Mouse (Mus musculus): ENCODE measurements around the gene Rapgef2.
"Not testable (repeated sequence)": the region's sequence is repeated elsewhere in the genome, so short reads cannot be mapped to it uniquely, and the experiment has no call there.

The Rapgef2 gene

GRCm38 (mm10) chr3:79083030-79083429 is 203.3 kb downstream of the Rapgef2 start:
- DNase-seq: no peak

- no peak for DNase-seq
Observed at GRCm38 (mm10) chr3:79079076-79079475, 207.2 kb downstream of the Rapgef2 start.

- DNase-seq: no peak
Observed at GRCm38 (mm10) chr3:79074970-79075369, 211.3 kb downstream of the Rapgef2 start.

- DNase-seq: no peak
Observed at GRCm38 (mm10) chr3:79073541-79074244, 212.6 kb downstream of the Rapgef2 start.

- peak; percentile 25 for DNase-seq
Observed at GRCm38 (mm10) chr3:79071561-79071960, 214.8 kb downstream of the Rapgef2 start.

- no peak for DNase-seq
Observed at GRCm38 (mm10) chr3:79069891-79070290, 216.4 kb downstream of the Rapgef2 start.

GRCm38 (mm10) chr3:79068976-79069375 is 217.3 kb downstream of the Rapgef2 start:
- DNase-seq: no peak

GRCm38 (mm10) chr3:79066455-79067055 is 219.8 kb downstream of the Rapgef2 start:
- DNase-seq: peak; percentile 21

GRCm38 (mm10) chr3:79064096-79064495 is 222.2 kb downstream of the Rapgef2 start:
- no peak for DNase-seq

- DNase-seq: no peak
Observed at GRCm38 (mm10) chr3:79061426-79061825, 224.9 kb downstream of the Rapgef2 start.

GRCm38 (mm10) chr3:79058491-79058890 is 227.8 kb downstream of the Rapgef2 start:
- not testable (repeated sequence) for DNase-seq

GRCm38 (mm10) chr3:79045251-79045650 is 241.1 kb downstream of the Rapgef2 start:
- DNase-seq: no peak

- DNase-seq: no peak
Observed at GRCm38 (mm10) chr3:79042973-79043372, 243.3 kb downstream of the Rapgef2 start.

GRCm38 (mm10) chr3:79039666-79040450 is 246.5 kb downstream of the Rapgef2 start:
- no peak for DNase-seq

GRCm38 (mm10) chr3:79039008-79039407 is 247.3 kb downstream of the Rapgef2 start:
- no peak for DNase-seq

- DNase-seq: no peak
Observed at GRCm38 (mm10) chr3:79034457-79034856, 251.9 kb downstream of the Rapgef2 start.

- no peak for DNase-seq
Observed at GRCm38 (mm10) chr3:79030855-79031254, 255.5 kb downstream of the Rapgef2 start.

- DNase-seq: no peak
Observed at GRCm38 (mm10) chr3:79028153-79028878, 258.0 kb downstream of the Rapgef2 start.

- no peak for DNase-seq
Observed at GRCm38 (mm10) chr3:79025983-79026382, 260.3 kb downstream of the Rapgef2 start.

GRCm38 (mm10) chr3:79023735-79024328 is 262.5 kb downstream of the Rapgef2 start:
- no peak for DNase-seq

GRCm38 (mm10) chr3:79022690-79023089 is 263.6 kb downstream of the Rapgef2 start:
- DNase-seq: no peak

GRCm38 (mm10) chr3:79017440-79017839 is 268.9 kb downstream of the Rapgef2 start:
- DNase-seq: no peak

GRCm38 (mm10) chr3:79016830-79017229 is 269.5 kb downstream of the Rapgef2 start:
- DNase-seq: no peak

All from right cerebral cortex, postnatal 14 days (tissue).